Mouse (Mus musculus): ENCODE data around the gene Ppt2. TPM values are rescaled to one million over a fixed set of nuclear protein-coding genes. Genes with fewer than 3 reads are reported as not detected.

The Ppt2 gene
- 41.5 and 54.3 TPM in 2 replicates for polyA plus RNA-seq (2012; rRNA removed)

GRCm38 (mm10) chr17:34627943-34628643, at the start of gene Ppt2:
Gene Ppt2, minus strand, starts transcription at chr17:34628510.

GRCm38 (mm10) chr17:34670235-34670634, 41.9 kb upstream of the Ppt2 start, which contains the start of gene Tnxb:
Gene Tnxb, plus strand, starts transcription at chr17:34670535.

GRCm38 (mm10) chr17:34646906-34647787, 18.8 kb upstream of the Ppt2 start, which contains the start of gene Atf6b:
Gene Atf6b, plus strand, starts transcription at chr17:34647146.

GRCm38 (mm10) chr17:34644608-34645007, 16.3 kb upstream of the Ppt2 start, which contains the start of gene Fkbpl:
Gene Fkbpl, plus strand, starts transcription at chr17:34644764.

GRCm38 (mm10) chr17:34629221-34629751, 976 bp upstream of the Ppt2 start, which contains the start of gene Prrt1:
Gene Prrt1, plus strand, starts transcription at chr17:34629533.

GRCm38 (mm10) chr17:34615871-34616270, 12.4 kb downstream of the Ppt2 start, which contains the start of gene Egfl8:
Gene Egfl8, minus strand, starts transcription at chr17:34615971.

GRCm38 (mm10) chr17:34604061-34604508, 24.2 kb downstream of the Ppt2 start, which contains the start of gene Agpat1:
Gene Agpat1, plus strand, starts transcription at chr17:34604262.

GRCm38 (mm10) chr17:34603375-34604060, 24.8 kb downstream of the Ppt2 start, which contains the start of gene Rnf5:
Gene Rnf5, minus strand, starts transcription at chr17:34603690.

GRCm38 (mm10) chr17:34597566-34598095, 30.7 kb downstream of the Ppt2 start, which contains the start of gene Ager:
Gene Ager, plus strand, starts transcription at chr17:34597862.

GRCm38 (mm10) chr17:34591029-34591993, 37.0 kb downstream of the Ppt2 start, which contains the start of gene Pbx2:
Gene Pbx2, plus strand, starts transcription at chr17:34591266.

GRCm38 (mm10) chr17:34589681-34590101, 38.6 kb downstream of the Ppt2 start, which contains the start of gene Gpsm3:
Gene Gpsm3, plus strand, starts transcription at chr17:34589806.

Other genes with a start within 250 kb of the Ppt2 start
- 0.84 and 0.85 TPM in 2 replicates for gene BC051142, start 229.7 kb downstream of the Ppt2 start, polyA plus RNA-seq (2012; rRNA removed)
- not detected in 2 replicates for gene Btnl4, start 151.2 kb downstream of the Ppt2 start, polyA plus RNA-seq (2012; rRNA removed)
- not detected in 2 replicates for gene Btnl6, start 111.2 kb downstream of the Ppt2 start, polyA plus RNA-seq (2012; rRNA removed)
- gene Notch4, start 64.2 kb downstream of the Ppt2 start, polyA plus RNA-seq (2012; rRNA removed) = 26.5 and 37.1 TPM in 2 replicates
- 7.6 and 8.4 TPM in 2 replicates for gene Gpsm3, start 38.7 kb downstream of the Ppt2 start, polyA plus RNA-seq (2012; rRNA removed)
- 74.1 and 89.9 TPM in 2 replicates for gene Pbx2, start 37.2 kb downstream of the Ppt2 start, polyA plus RNA-seq (2012; rRNA removed)
- 3.7 and 4.7 TPM in 2 replicates for gene Ager, start 30.6 kb downstream of the Ppt2 start, polyA plus RNA-seq (2012; rRNA removed)
- gene Rnf5, start 24.8 kb downstream of the Ppt2 start, polyA plus RNA-seq (2012; rRNA removed) = 82.6 and 89.3 TPM in 2 replicates
- gene Agpat1, start 24.2 kb downstream of the Ppt2 start, polyA plus RNA-seq (2012; rRNA removed) = 293 and 303 TPM in 2 replicates
- 3.9 and 5.0 TPM in 2 replicates for gene Egfl8, start 12.5 kb downstream of the Ppt2 start, polyA plus RNA-seq (2012; rRNA removed)
- gene Prrt1, start 1.0 kb upstream of the Ppt2 start, polyA plus RNA-seq (2012; rRNA removed) = 6.4 and 7.2 TPM in 2 replicates
- 2.6 and 5.9 TPM in 2 replicates for gene Fkbpl, start 16.3 kb upstream of the Ppt2 start, polyA plus RNA-seq (2012; rRNA removed)
- 121 and 125 TPM in 2 replicates for gene Atf6b, start 18.6 kb upstream of the Ppt2 start, polyA plus RNA-seq (2012; rRNA removed)
- gene Tnxb, start 42.0 kb upstream of the Ppt2 start, polyA plus RNA-seq (2012; rRNA removed) = 47.5 and 63.3 TPM in 2 replicates
- 35.2 and 35.5 TPM in 2 replicates for gene C4b, start 115.4 kb upstream of the Ppt2 start, polyA plus RNA-seq (2012; rRNA removed)
- 1.5 and 2.7 TPM in 2 replicates for gene Cyp21a1, start 176.1 kb upstream of the Ppt2 start, polyA plus RNA-seq (2012; rRNA removed)
- gene Stk19, start 208.4 kb upstream of the Ppt2 start, polyA plus RNA-seq (2012; rRNA removed) = 56.5 and 60.0 TPM in 2 replicates
- 45.2 and 55.1 TPM in 2 replicates for gene Dxo, start 208.5 kb upstream of the Ppt2 start, polyA plus RNA-seq (2012; rRNA removed)
- 114 and 120 TPM in 2 replicates for gene Skiv2l, start 221.7 kb upstream of the Ppt2 start, polyA plus RNA-seq (2012; rRNA removed)
- gene Nelfe, start 221.9 kb upstream of the Ppt2 start, polyA plus RNA-seq (2012; rRNA removed) = 24.5 and 28.4 TPM in 2 replicates
- gene Cfb, start 234.0 kb upstream of the Ppt2 start, polyA plus RNA-seq (2012; rRNA removed) = 16.7 and 26.4 TPM in 2 replicates